Mouse (Mus musculus): ENCODE results near the gene Cuedc1.

DNA sequence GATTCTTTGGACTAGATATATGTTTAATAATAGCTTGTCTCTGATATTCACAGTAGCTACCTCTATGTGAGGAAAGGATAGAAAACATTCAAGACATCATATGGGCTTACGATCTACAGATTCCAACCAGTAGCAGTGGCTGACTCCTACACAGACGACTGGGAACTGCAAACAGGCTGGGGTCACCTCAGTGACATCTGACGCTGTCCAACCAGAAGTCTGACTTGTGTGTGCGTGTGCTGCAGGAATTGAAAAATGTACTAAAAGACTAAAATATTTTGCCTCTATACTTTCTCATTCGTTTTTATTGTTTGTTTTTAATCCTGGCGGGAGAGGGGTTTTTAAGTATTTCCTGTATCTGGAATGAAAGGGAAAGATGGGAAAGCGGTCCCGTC, 30.7 kb upstream of the Cuedc1 start:
- TF ChIP-seq CTCF (IDR thresholded peaks at IDR 0.05; ENCODE audit: low read depth, low read length) (no peak), POLR2A (IDR thresholded peaks at IDR 0.05; ENCODE audit: insufficient read depth, low read length) (no peak)
